Mouse (Mus musculus): ENCODE data around the gene Fgf13.

DNA sequence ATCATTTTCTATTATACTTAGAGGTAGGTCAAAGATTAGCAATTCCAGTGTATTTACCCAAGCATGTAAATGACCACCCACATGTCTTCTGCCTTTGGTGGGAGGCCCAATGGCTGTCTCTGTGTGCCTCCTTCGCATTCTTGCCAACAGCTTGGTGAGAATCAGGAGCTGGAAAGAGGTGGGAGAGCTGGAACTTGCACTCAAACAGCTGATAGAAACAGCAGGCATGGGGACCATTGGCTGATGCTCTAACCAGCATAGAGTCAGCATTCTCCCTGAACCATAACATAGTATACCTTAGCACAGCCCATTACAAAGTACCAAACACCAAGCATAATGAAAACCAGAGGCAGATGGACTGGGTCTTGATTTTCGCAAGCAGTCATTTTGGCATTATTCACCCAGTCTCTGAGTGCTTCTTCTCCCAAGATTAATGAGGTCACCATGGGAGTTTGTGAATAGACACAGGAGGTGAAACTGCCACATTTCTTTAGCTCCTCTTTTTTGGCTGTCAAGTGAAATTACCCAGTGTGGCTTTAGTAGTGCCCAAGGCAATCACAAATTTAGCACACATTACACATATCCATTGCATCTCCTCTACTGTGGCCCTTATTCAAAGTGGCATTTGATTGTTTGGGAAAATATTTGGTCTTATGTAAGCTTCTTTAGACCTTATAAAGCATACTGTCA, 165.1 kb downstream of the Fgf13 start:
- TF ChIP-seq ZNF384 (IDR thresholded peaks at IDR 0.05; ENCODE audit: low read depth, low read length) (no peak), ZC3H11A (IDR thresholded peaks at IDR 0.05; ENCODE audit: borderline replicate concordance, low read depth, low read length) (no peak), CHD2 (IDR thresholded peaks at IDR 0.05; ENCODE audit: low read depth, low read length) (no peak)
